ENCODE assay signal across 35 mouse cellular contexts in the genomic region with DNA sequence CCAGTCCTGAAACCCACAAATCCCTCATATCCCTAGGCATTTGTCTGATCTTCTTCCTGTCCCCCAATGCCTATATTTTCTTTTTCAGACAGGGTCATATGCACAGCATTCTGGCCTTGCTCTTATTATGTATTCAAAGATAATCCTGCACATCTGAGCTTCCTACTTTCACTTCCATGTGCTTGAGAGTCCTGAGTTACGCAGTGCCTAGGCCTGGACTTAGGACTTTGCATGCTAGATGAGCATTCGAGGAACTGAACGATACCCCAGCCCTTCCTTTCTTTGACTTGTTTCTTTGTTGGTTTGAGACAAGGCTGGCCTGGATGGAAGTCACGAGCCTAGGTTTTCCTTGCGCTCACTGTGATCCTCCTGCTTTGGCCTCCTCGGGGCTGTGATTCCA. TPM values are rescaled to one million over a fixed set of nuclear protein-coding genes. Genes with fewer than 3 reads are reported as not detected.
"Had no signal": no experiment of that assay in that cellular context is flagged by ENCODE, and none has a peak within 500 bp of the region (broad histone marks: within the 10 kb centered on the region; RNA-seq: fewer than 3 reads in every experiment).

No protein-coding gene starts in this region.

- H3K27ac ChIP-seq: heart, embryonic 10.5 days; heart, embryonic 13.5 days; heart, embryonic 15.5 days; hindbrain, embryonic 10.5 days; hindbrain, embryonic 12.5 days; hindbrain, embryonic 13.5 days; hindbrain, embryonic 14.5 days; hindbrain, embryonic 15.5 days; hindbrain, postnatal 0 days; intestine, embryonic 15.5 days; kidney, embryonic 15.5 days; kidney, postnatal 0 days; layer of hippocampus, adult 2 months had no signal

- H3K9ac ChIP-seq: heart, embryonic 12.5 days; heart, embryonic 13.5 days; heart, embryonic 15.5 days; hindbrain, embryonic 12.5 days; hindbrain, embryonic 13.5 days; hindbrain, embryonic 14.5 days; hindbrain, embryonic 15.5 days; intestine, embryonic 15.5 days; kidney, embryonic 15.5 days had no signal

- H3K4me3 ChIP-seq: heart, embryonic 10.5 days; heart, embryonic 12.5 days; heart, embryonic 13.5 days; heart, embryonic 15.5 days; hindbrain, embryonic 10.5 days; hindbrain, embryonic 12.5 days; hindbrain, embryonic 13.5 days; hindbrain, embryonic 15.5 days; intestine, embryonic 15.5 days; kidney, embryonic 15.5 days; layer of hippocampus, adult 2 months had no signal

- ATAC-seq: hindbrain, embryonic 16.5 days; hindbrain, postnatal 0 days; inflammation-experienced regulatory T-cells, adult 6 months; intestine, embryonic 15.5 days; intestine, embryonic 16.5 days; intestine, postnatal 0 days had no signal

- H3K27me3 ChIP-seq: heart, embryonic 12.5 days; heart, embryonic 13.5 days; heart, embryonic 15.5 days; hindbrain, embryonic 12.5 days; hindbrain, embryonic 13.5 days; hindbrain, embryonic 15.5 days; intestine, embryonic 15.5 days; kidney, embryonic 15.5 days had no signal

- H3K4me1 ChIP-seq: heart, embryonic 10.5 days; heart, embryonic 12.5 days; heart, embryonic 13.5 days; heart, embryonic 15.5 days; hindbrain, embryonic 10.5 days; hindbrain, embryonic 12.5 days; hindbrain, embryonic 13.5 days; hindbrain, embryonic 15.5 days; intestine, embryonic 15.5 days; kidney, embryonic 15.5 days had no signal

- H3K36me3 ChIP-seq: heart, embryonic 10.5 days; heart, embryonic 12.5 days; heart, embryonic 13.5 days; heart, embryonic 15.5 days; hindbrain, embryonic 10.5 days; hindbrain, embryonic 12.5 days; hindbrain, embryonic 13.5 days; hindbrain, embryonic 15.5 days; intestine, embryonic 15.5 days; kidney, embryonic 15.5 days had no signal

- H3K9me3 ChIP-seq: heart, embryonic 10.5 days; heart, embryonic 12.5 days; heart, embryonic 13.5 days; heart, embryonic 15.5 days; hindbrain, embryonic 10.5 days; hindbrain, embryonic 12.5 days; hindbrain, embryonic 13.5 days; hindbrain, embryonic 15.5 days; intestine, embryonic 15.5 days; kidney, embryonic 15.5 days had no signal

- H3K4me2 ChIP-seq: heart, embryonic 11.5 days; heart, embryonic 12.5 days; heart, embryonic 13.5 days; heart, embryonic 15.5 days; hindbrain, embryonic 12.5 days; hindbrain, embryonic 13.5 days; hindbrain, embryonic 14.5 days; hindbrain, embryonic 15.5 days; intestine, embryonic 15.5 days; kidney, embryonic 15.5 days had no signal

- DNase-seq: heart, postnatal 10 days; heart, postnatal 14 days; heart, postnatal 36 days; heart, postnatal 4 days; kidney, adult 11 months; kidney, adult 18-20 months; kidney, adult 2 months; kidney, adult 8-10 months; kidney, adult 9 months; kidney, postnatal 10 days; kidney, postnatal 14 days; kidney, postnatal 25 days; kidney, postnatal 36 days; kidney, postnatal 4 days; layer of hippocampus, adult 9-11 months; layer of hippocampus, postnatal 36 days had no signal

RNA-seq across cellular contexts. Expression of a gene that starts 39.0 kb away (rescaled TPM):
- polyA plus RNA-seq: inflammation-experienced regulatory T-cells, adult 6 months had no signal
